Mouse (Mus musculus) heart, embryonic 14.5 days (tissue): ENCODE results near the gene Ddx18. TPM values are rescaled to one million over a fixed set of nuclear protein-coding genes. Genes with fewer than 3 reads are reported as not detected.

Experiments used
- ATAC-seq: fragments of 200-750 bp; cut with Nextera tagmentation; 2 replicates; pipeline ENCODE4 v1.8.0; 2017; ENCODE audit warnings: low read depth, moderate TSS enrichment; ENCODE audit not compliant: insufficient number of reproducible peaks, insufficient read depth, low FRiP score
- H3K27ac ChIP-seq, 2 experiments: fragments of 200-500 bp in 1 of 2; fragments of 300-500 bp in 1 of 2; sonication (generic) in 1 of 2; replicated peaks in 1 of 2; 2 replicates each; pipeline ENCODE4 v1.5.1; 2012 to 2014; ENCODE audit warnings: low read depth in 2 of 2, low read length in 2 of 2, control low read depth in 1 of 2, mild to moderate bottlenecking in 1 of 2, mixed read lengths in 1 of 2; ENCODE audit not compliant: control insufficient read depth in 1 of 2, insufficient read depth in 1 of 2
- H3K27me3 ChIP-seq: fragments of 300-500 bp; sonication (generic); 2 replicates; pipeline ENCODE4 v1.6.1; 2014; ENCODE audit warnings: mild to moderate bottlenecking, low read length, control low read depth; ENCODE audit not compliant: control insufficient read depth, insufficient read depth
- H3K36me3 ChIP-seq: fragments of 300-500 bp; sonication (generic); 2 replicates; pipeline ENCODE4 v1.6.1; 2014; ENCODE audit warnings: mild to moderate bottlenecking, control low read depth, low read length, mixed read lengths; ENCODE audit not compliant: control insufficient read depth, insufficient read depth
- H3K4me1 ChIP-seq, 2 experiments: fragments of 200-500 bp in 1 of 2; fragments of 300-500 bp in 1 of 2; sonication (generic) in 1 of 2; 2 replicates each; pipeline ENCODE4 v1.6.1; 2012 to 2014; ENCODE audit warnings: low read length in 2 of 2, control low read depth in 1 of 2, mixed read lengths in 1 of 2; ENCODE audit not compliant: control insufficient read depth in 2 of 2, insufficient read depth in 2 of 2
- H3K4me2 ChIP-seq: fragments of 300-500 bp; sonication (generic); 2 replicates; pipeline ENCODE4 v1.6.1; 2014; ENCODE audit warnings: mild to moderate bottlenecking, low read length
- H3K4me3 ChIP-seq, 2 experiments: fragments of 200-500 bp in 1 of 2; fragments of 300-500 bp in 1 of 2; sonication (generic) in 1 of 2; 2 replicates each; pipeline ENCODE4 v1.5.1; 2012 to 2014; ENCODE audit warnings: low read length in 2 of 2, mild to moderate bottlenecking in 2 of 2, control low read depth in 1 of 2, low read depth in 1 of 2, moderate library complexity in 1 of 2; ENCODE audit not compliant: control insufficient read depth in 1 of 2, insufficient read depth in 1 of 2
- H3K9ac ChIP-seq: fragments of 300-500 bp; sonication (generic); 2 replicates; pipeline ENCODE4 v1.6.1; 2014; ENCODE audit warnings: mild to moderate bottlenecking, low read length
- H3K9me3 ChIP-seq: fragments of 300-500 bp; sonication (generic); 2 replicates; pipeline ENCODE4 v1.6.1; 2016; ENCODE audit warnings: low read length, control low read depth; ENCODE audit not compliant: control insufficient read depth
- WGBS: fragments of 180-500 bp; shearing (Covaris S2); extraction: QIAGEN DNeasy Blood & Tissue Kit; methylation state at CpG from one replicate; pipeline ENCODE4 v1.1.7; 2014; 5-methylcytosine and 5-hydroxymethylcytosine counted together
- polyA plus RNA-seq: library from polyadenylated mRNA; unstranded; fragments of >200 nt; fragmentation: Nextera tagmentation; extraction: Ambion mirVana; gene quantifications from 2 replicates; pipeline ENCODE4 v1.2.1, GENCODE M21; 2014

Ddx18 gene
- polyA plus RNA-seq, 1 experiment from 2014 or later = 35.7 TPM

DNA sequence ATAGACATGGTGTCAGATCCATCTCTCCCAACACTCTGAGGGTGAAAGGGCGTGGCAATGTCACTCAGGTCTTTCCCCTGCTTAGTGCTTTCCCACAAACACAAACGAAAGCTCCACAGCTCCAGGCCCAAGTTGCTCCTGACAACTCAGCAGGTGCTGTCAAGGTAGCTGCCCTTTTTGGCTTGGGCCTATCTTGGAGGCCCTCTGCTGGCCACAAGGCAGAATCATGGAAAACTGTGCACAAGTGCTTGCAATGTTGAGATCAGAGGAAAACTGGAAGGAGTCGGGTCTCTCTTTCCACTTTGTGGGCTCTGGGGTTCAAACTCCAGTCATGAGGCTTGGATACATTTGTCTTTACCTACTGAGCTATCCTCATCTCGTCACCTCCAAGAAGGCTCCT is 18.3 kb downstream of the Ddx18 start:
- no peak overlapping the region for H3K27ac ChIP-seq
- no peak overlapping the region for H3K4me2 ChIP-seq
- 0 out of 2 replicates have a peak, but pooled peaks cover 2% of the 10 kb centered on the region for H3K9me3 ChIP-seq
- no peak for ATAC-seq
- H3K4me1 ChIP-seq = no peaks in the 10 kb centered on the region
- H3K36me3 ChIP-seq = peaks cover 29% of the 10 kb centered on the region
- H3K27me3 ChIP-seq = no peaks in the 10 kb centered on the region
- H3K4me3 ChIP-seq = no peak overlapping the region
- 77% methylated on average over 4 of the region's 4 CpGs for WGBS
- no peak overlapping the region for H3K9ac ChIP-seq

DNA sequence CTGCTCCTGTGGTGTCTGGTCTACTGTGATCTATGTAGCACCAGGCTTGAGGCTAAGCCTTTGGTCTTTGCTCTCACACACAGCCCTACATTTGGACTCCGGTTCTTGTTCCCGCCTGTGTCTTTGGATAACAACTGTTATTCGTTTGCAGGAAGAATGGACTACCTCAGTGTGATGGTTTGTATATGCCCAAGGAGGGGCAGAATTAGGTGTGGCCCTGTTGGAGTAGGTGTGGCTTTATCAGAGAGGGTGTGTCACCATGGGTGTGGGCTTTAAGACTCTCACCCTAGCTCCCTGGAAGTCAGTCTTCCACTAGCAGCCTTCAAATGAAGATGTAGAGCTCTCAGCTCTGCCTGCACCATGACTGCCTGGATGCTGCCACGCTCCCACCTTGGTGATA is 19.1 kb downstream of the Ddx18 start:
- Histone ChIP-seq H3K9ac (no peak overlapping the region), H3K9me3 (0 out of 2 replicates have a peak, but pooled peaks cover 2% of the 10 kb centered on the region), H3K27me3 (no peaks in the 10 kb centered on the region), H3K4me1 (no peaks in the 10 kb centered on the region), H3K36me3 (peaks cover 24% of the 10 kb centered on the region), H3K4me3 (no peak overlapping the region), H3K4me2 (no peak overlapping the region), H3K27ac (no peak overlapping the region)
- WGBS = 94% methylated on average over 4 of the region's 4 CpGs
- ATAC-seq = no peak

DNA sequence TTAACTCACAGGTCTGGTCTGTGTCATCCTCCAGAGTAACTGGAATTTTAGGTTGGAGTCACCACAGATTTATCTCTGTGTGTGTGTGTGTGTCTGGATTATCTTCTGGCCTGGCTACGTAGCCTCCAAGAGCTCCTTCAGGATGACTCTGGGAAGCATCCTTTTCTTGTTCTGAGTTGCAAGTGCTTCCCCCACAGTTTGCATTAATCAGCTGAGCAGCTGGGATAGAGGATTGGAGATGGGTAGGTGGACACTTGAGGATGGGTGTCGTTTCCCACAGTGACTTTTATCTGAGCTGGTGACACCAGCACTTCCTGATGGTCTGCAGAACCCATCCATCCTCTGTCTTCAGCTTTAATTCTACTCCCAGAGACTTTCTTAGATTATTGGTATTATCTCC is 20.9 kb downstream of the Ddx18 start:
- H3K9ac ChIP-seq = no peak overlapping the region
- H3K27me3 ChIP-seq = no peaks in the 10 kb centered on the region
- no peak overlapping the region for H3K27ac ChIP-seq
- H3K9me3 ChIP-seq = 0 out of 2 replicates have a peak, but pooled peaks cover 2% of the 10 kb centered on the region
- H3K4me3 ChIP-seq = no peak overlapping the region
- H3K36me3 ChIP-seq = 0 out of 2 replicates have a peak, but pooled peaks cover 10% of the 10 kb centered on the region
- 40% methylated on average over 2 of the region's 2 CpGs for WGBS
- no peaks in the 10 kb centered on the region for H3K4me1 ChIP-seq
- no peak for ATAC-seq
- H3K4me2 ChIP-seq = no peak overlapping the region

GRCm38 (mm10) chr1:121540361-121540760 is 27.4 kb downstream of the Ddx18 start:
- H3K4me2 ChIP-seq = no peak overlapping the region
- no peak overlapping the region for H3K9ac ChIP-seq
- no peaks in the 10 kb centered on the region for H3K9me3 ChIP-seq
- H3K27me3 ChIP-seq = no peaks in the 10 kb centered on the region
- no peak for ATAC-seq
- H3K4me3 ChIP-seq = no peak overlapping the region
- no peaks in the 10 kb centered on the region for H3K4me1 ChIP-seq
- H3K36me3 ChIP-seq = no peaks in the 10 kb centered on the region
- H3K27ac ChIP-seq = no peak overlapping the region
- WGBS = 65% methylated on average over 8 of the region's 8 CpGs

GRCm38 (mm10) chr1:121531439-121531838 is 36.4 kb downstream of the Ddx18 start:
- Histone ChIP-seq H3K27ac (no peak overlapping the region), H3K4me1 (peaks cover 5 to 12% of the 10 kb centered on the region in 2 experiments; a peak in 3 of 4 replicates), H3K4me2 (no peak overlapping the region), H3K4me3 (no peak overlapping the region), H3K9me3 (no peaks in the 10 kb centered on the region), H3K27me3 (peaks cover 35% of the 10 kb centered on the region), H3K36me3 (no peaks in the 10 kb centered on the region), H3K9ac (no peak overlapping the region)
- 29% methylated on average over 7 of the region's 7 CpGs for WGBS
- no peak for ATAC-seq

DNA sequence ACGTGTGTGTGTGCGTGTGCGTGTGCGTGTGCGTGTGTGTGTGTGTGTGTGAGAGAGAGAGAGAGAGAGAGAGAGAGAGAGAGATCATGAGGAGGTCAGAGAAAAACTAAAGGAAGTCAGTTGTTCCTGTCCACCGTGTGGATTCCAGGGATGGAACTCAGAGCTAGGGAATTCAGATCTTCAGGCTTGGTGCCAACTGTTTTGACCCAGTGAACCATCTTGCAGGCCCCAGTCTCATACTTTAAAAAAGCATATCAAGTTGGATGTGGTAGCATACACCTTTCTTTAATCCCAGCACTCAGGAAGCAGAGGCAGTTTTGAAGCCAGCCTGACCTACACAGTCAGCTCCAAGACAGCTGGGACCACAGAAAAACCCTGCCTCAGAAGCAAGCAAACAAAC is 38.5 kb downstream of the Ddx18 start:
- Histone ChIP-seq H3K4me2 (no peak overlapping the region), H3K27ac (no peak overlapping the region), H3K27me3 (peaks cover 35% of the 10 kb centered on the region), H3K4me1 (peaks cover 5 to 12% of the 10 kb centered on the region in 2 experiments; a peak in 3 of 4 replicates), H3K36me3 (no peaks in the 10 kb centered on the region), H3K9ac (no peak overlapping the region), H3K9me3 (no peaks in the 10 kb centered on the region), H3K4me3 (no peak overlapping the region)
- no peak for ATAC-seq
- 80% methylated on average over 6 of the region's 6 CpGs for WGBS

DNA sequence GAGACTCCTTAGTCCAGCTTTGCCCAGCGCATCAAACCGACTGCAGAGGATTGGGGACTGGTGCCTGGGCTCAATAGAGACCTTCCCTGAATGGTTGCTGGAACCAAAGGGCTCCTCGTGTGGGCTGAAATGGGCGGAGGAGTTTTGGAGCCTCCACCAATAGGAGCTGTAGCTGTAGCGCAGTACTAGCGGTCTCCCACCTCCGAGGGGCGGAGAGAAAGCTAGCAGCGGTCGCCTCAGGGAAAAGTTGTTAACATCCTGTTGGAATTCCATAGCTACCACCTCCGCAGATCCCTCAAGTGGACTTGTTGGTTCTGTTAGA is 39.4 kb downstream of the Ddx18 start, which contains the start of gene Htr5b:
Gene Htr5b (minus strand): TSS at position 67 of the 322 bp plus-strand sequence.
- Histone ChIP-seq H3K4me1 (peaks cover 5 to 12% of the 10 kb centered on the region in 2 experiments; a peak in 3 of 4 replicates), H3K9ac (no peak within 1 kb of the TSS), H3K4me2 (peak within 1 kb of the TSS; percentile 63), H3K4me3 (peak within 1 kb of the TSS; percentile 30 to 39), H3K9me3 (no peaks in the 10 kb centered on the region), H3K36me3 (no peaks in the 10 kb centered on the region), H3K27ac (no peak within 1 kb of the TSS), H3K27me3 (peaks cover 35% of the 10 kb centered on the region)
- 2% methylated on average over 11 of the region's 11 CpGs for WGBS
- ATAC-seq = no peak
